Mouse (Mus musculus) MEL (cell line): ENCODE measurements around the gene Foxi3. TPM values are rescaled to one million over a fixed set of nuclear protein-coding genes. Genes with fewer than 3 reads are reported as not detected.

ENCODE experiments used
- DNase-seq: peaks from one replicate; pipeline ENCODE4 v3.0.0; 2011; ENCODE audit warnings: low read depth, low spot score
- H3K27ac ChIP-seq: 2 replicates; pipeline ENCODE4 v1.5.1; 2012; ENCODE audit warnings: low read depth, mild to moderate bottlenecking, control low read depth, low read length, moderate library complexity; ENCODE audit not compliant: control insufficient read depth
- H3K27me3 ChIP-seq, 2 experiments: fragments of 150-350 bp in 1 of 2; sonication (generic) in 1 of 2; 2 replicates each; pipeline ENCODE4 v1.6.1; 2012; ENCODE audit warnings: low read length in 2 of 2, mild to moderate bottlenecking in 2 of 2, improper control_type of control experiment in 1 of 2, moderate library complexity in 1 of 2; ENCODE audit not compliant: insufficient read depth in 2 of 2, control insufficient read depth in 1 of 2
- H3K36me3 ChIP-seq, 2 experiments: 2 replicates each; pipeline ENCODE4 v1.6.1; 2012 to 2014; ENCODE audit warnings: low read length in 2 of 2, improper control_type of control experiment in 1 of 2, inconsistent platforms in 1 of 2, mild to moderate bottlenecking in 1 of 2; ENCODE audit not compliant: insufficient read depth in 2 of 2, control insufficient read depth in 1 of 2
- H3K4me1 ChIP-seq, 2 experiments: fragments of 150-350 bp in 1 of 2; sonication (generic) in 1 of 2; 2 replicates each; pipeline ENCODE4 v1.6.1; 2012; ENCODE audit warnings: low read length in 2 of 2, improper control_type of control experiment in 1 of 2, mild to moderate bottlenecking in 1 of 2; ENCODE audit not compliant: insufficient read depth in 2 of 2, control insufficient read depth in 1 of 2
- H3K4me3 ChIP-seq, 2 experiments: fragments of 150-350 bp in 1 of 2; sonication (generic) in 1 of 2; 2 replicates each; pipeline ENCODE4 v1.5.1; 2012; ENCODE audit warnings: low read depth in 2 of 2, low read length in 2 of 2, mild to moderate bottlenecking in 2 of 2, moderate library complexity in 2 of 2, control low read depth in 1 of 2, improper control_type of control experiment in 1 of 2; ENCODE audit not compliant: control insufficient read depth in 1 of 2, insufficient read depth in 1 of 2
- H3K79me2 ChIP-seq: 2 replicates; pipeline ENCODE4 v1.6.1; 2012; ENCODE audit warnings: mild to moderate bottlenecking, low read length, moderate library complexity; ENCODE audit not compliant: control insufficient read depth, poor library complexity, insufficient read depth
- H3K9ac ChIP-seq: 2 replicates; pipeline ENCODE4 v1.6.1; 2012; ENCODE audit warnings: low read depth, mild to moderate bottlenecking, control low read depth, low read length, moderate library complexity; ENCODE audit not compliant: control insufficient read depth, poor library complexity, severe bottlenecking
- H3K9me3 ChIP-seq: fragments of 150-350 bp; sonication (generic); replicated peaks from 2 replicates; pipeline ENCODE4 v1.6.1; 2012; ENCODE audit warnings: mild to moderate bottlenecking, low read length, improper control_type of control experiment, moderate library complexity; ENCODE audit not compliant: insufficient read depth
- BHLHE40 ChIP-seq: IDR thresholded peaks from 2 replicates; pipeline ENCODE4 v1.6.1; 2012; ENCODE audit warnings: low read depth, mild to moderate bottlenecking, inconsistent platforms, low read length, improper control_type of control experiment, borderline replicate concordance
- CHD1 ChIP-seq: IDR thresholded peaks from 2 replicates; pipeline ENCODE4 v1.6.1; 2012; ENCODE audit warnings: low read depth, mild to moderate bottlenecking, inconsistent platforms, low read length, improper control_type of control experiment
- EP300 ChIP-seq, 2 experiments: IDR thresholded peaks; 2 replicates each; pipeline ENCODE4 v1.6.1; 2011; ENCODE audit warnings: improper control_type of control experiment in 2 of 2, low read length in 2 of 2, low read depth in 1 of 2, mild to moderate bottlenecking in 1 of 2
- ETS1 ChIP-seq: IDR thresholded peaks from 2 replicates; pipeline ENCODE4 v1.6.1; 2012; ENCODE audit warnings: low read depth, mild to moderate bottlenecking, inconsistent platforms, low read length, improper control_type of control experiment, moderate library complexity
- HCFC1 ChIP-seq: IDR thresholded peaks from 2 replicates; pipeline ENCODE4 v1.6.1; 2012; ENCODE audit warnings: low read depth, mild to moderate bottlenecking, inconsistent platforms, low read length, improper control_type of control experiment, moderate library complexity
- KAT2A ChIP-seq: conservative IDR thresholded peaks from 2 replicates; pipeline ENCODE4 v1.6.1; 2012; ENCODE audit warnings: low read depth, low read length, improper control_type of control experiment, inconsistent platforms
- MAFK ChIP-seq: IDR thresholded peaks from 2 replicates; pipeline ENCODE4 v1.6.1; 2011; ENCODE audit warnings: low read depth, mild to moderate bottlenecking, low read length, improper control_type of control experiment, borderline replicate concordance
- MAZ ChIP-seq: IDR thresholded peaks from 2 replicates; pipeline ENCODE4 v1.6.1; 2012; ENCODE audit warnings: low read depth, mild to moderate bottlenecking, inconsistent platforms, low read length, improper control_type of control experiment
- MEF2A ChIP-seq: IDR thresholded peaks from 2 replicates; pipeline ENCODE4 v1.6.1; 2014; ENCODE audit warnings: low read depth, mild to moderate bottlenecking, inconsistent platforms, low read length, improper control_type of control experiment; ENCODE audit not compliant: poor library complexity, insufficient replicate concordance, severe bottlenecking; ENCODE audit errors: extremely low read depth
- MXI1 ChIP-seq: IDR thresholded peaks from 2 replicates; pipeline ENCODE4 v1.6.1; 2011; ENCODE audit warnings: mild to moderate bottlenecking, low read depth, low read length, improper control_type of control experiment
- MYB ChIP-seq: IDR thresholded peaks from 2 replicates; pipeline ENCODE4 v1.6.1; 2011; ENCODE audit warnings: mild to moderate bottlenecking, low read depth, low read length, improper control_type of control experiment
- NELFE ChIP-seq: IDR thresholded peaks from 2 replicates; pipeline ENCODE4 v1.6.1; 2011; ENCODE audit warnings: low read depth, low read length, improper control_type of control experiment
- NRF1 ChIP-seq: IDR thresholded peaks from 2 replicates; pipeline ENCODE4 v1.6.1; 2014; ENCODE audit warnings: low read depth, mild to moderate bottlenecking, inconsistent platforms, low read length, improper control_type of control experiment, moderate library complexity; ENCODE audit not compliant: poor library complexity, insufficient read depth, severe bottlenecking
- POLR2AphosphoS2 ChIP-seq: IDR thresholded peaks from 2 replicates; pipeline ENCODE4 v1.6.1; 2011; ENCODE audit warnings: low read length, improper control_type of control experiment
- POLR2AphosphoS5 ChIP-seq: IDR thresholded peaks from 2 replicates; pipeline ENCODE4 v1.6.1; 2012; ENCODE audit warnings: low read depth, borderline replicate concordance, mild to moderate bottlenecking, inconsistent platforms, low read length, moderate library complexity, mixed read lengths
- RAD21 ChIP-seq: IDR thresholded peaks from 2 replicates; pipeline ENCODE4 v1.6.1; 2011; ENCODE audit warnings: mild to moderate bottlenecking, low read depth, low read length, improper control_type of control experiment
- RCOR1 ChIP-seq: IDR thresholded peaks from 2 replicates; pipeline ENCODE4 v1.6.1; 2012; ENCODE audit warnings: low read depth, mild to moderate bottlenecking, inconsistent platforms, low read length, improper control_type of control experiment
- SMC3 ChIP-seq: IDR thresholded peaks from 2 replicates; pipeline ENCODE4 v1.6.1; 2011; ENCODE audit warnings: low read depth, low read length, improper control_type of control experiment
- USF1 ChIP-seq: IDR thresholded peaks from 2 replicates; pipeline ENCODE4 v1.6.1; 2014; ENCODE audit warnings: low read depth, mild to moderate bottlenecking, inconsistent platforms, low read length, improper control_type of control experiment, moderate library complexity
- USF2 ChIP-seq, 2 experiments: IDR thresholded peaks; 2 replicates each; pipeline ENCODE4 v1.6.1; 2011 to 2012; ENCODE audit warnings: improper control_type of control experiment in 2 of 2, low read length in 2 of 2, borderline replicate concordance in 1 of 2, inconsistent platforms in 1 of 2, low read depth in 1 of 2, mild to moderate bottlenecking in 1 of 2; ENCODE audit not compliant: insufficient read depth in 1 of 2
- ZC3H11A ChIP-seq: IDR thresholded peaks from 2 replicates; pipeline ENCODE4 v1.6.1; 2012; ENCODE audit warnings: low read depth, mild to moderate bottlenecking, inconsistent platforms, low read length, improper control_type of control experiment
- ZKSCAN1 ChIP-seq: IDR thresholded peaks from 2 replicates; pipeline ENCODE4 v1.6.1; 2012; ENCODE audit warnings: low read depth, mild to moderate bottlenecking, inconsistent platforms, low read length, improper control_type of control experiment, moderate library complexity
- polyA plus RNA-seq, 2 experiments: library from polyadenylated mRNA; stranded (reverse) in 1 of 2; unstranded in 1 of 2; fragments of >175 nt in 1 of 2; fragments of >200 nt in 1 of 2; gene quantifications; 2 replicates each; pipeline versions ENCODE4 v1.2.1 to v1.2.4; 2012; ENCODE audit warnings: low replicate concordance in 2 of 2, low read depth in 1 of 2; ENCODE audit not compliant: insufficient read length in 2 of 2, insufficient read depth in 1 of 2, missing spikeins in 1 of 2
- total RNA-seq: library from RNA; depleted of rRNA; stranded (reverse); fragments of 300-350 nt; gene quantifications from 2 replicates; pipeline ENCODE4 v1.2.3, GENCODE M21; 2012

The Foxi3 gene
- total and polyA plus RNA-seq, 3 experiments = not detected

- Histone ChIP-seq H3K9ac (no peak overlapping the region), H3K79me2 (no peaks in the 10 kb centered on the region), H3K27ac (no peak overlapping the region), H3K9me3 (no peaks in the 10 kb centered on the region), H3K27me3 (peaks cover 0 to 2% of the 10 kb centered on the region in 2 experiments; a peak in 2 of 4 replicates), H3K4me3 (no peak overlapping the region), H3K4me1 (no peaks in the 10 kb centered on the region), H3K36me3 (no peaks in the 10 kb centered on the region)
- DNase-seq = no peak
- TF ChIP-seq SMC3 = no peak
- no peak for TF ChIP-seq EP300 (IDR thresholded peaks at IDR 0.05; ENCODE audit: low read depth in 1 of 2, low read length in 2 of 2)
- TF ChIP-seq ZKSCAN1 = no peak
- TF ChIP-seq USF2 (IDR thresholded peaks at IDR 0.05; ENCODE audit: borderline replicate concordance in 1 of 2, insufficient read depth in 1 of 2, low read depth in 1 of 2, low read length in 2 of 2) = no peak
- TF ChIP-seq ZC3H11A = no peak
- TF ChIP-seq MYB = no peak
- no peak for TF ChIP-seq HCFC1
- TF ChIP-seq MAZ = no peak
- TF ChIP-seq MAFK = no peak
- no peak for TF ChIP-seq NRF1
- no peak for TF ChIP-seq USF1
- no peak for TF ChIP-seq BHLHE40
- TF ChIP-seq NELFE = no peak
- no peak for TF ChIP-seq RCOR1
- no peak for TF ChIP-seq POLR2AphosphoS5
- TF ChIP-seq RAD21 = no peak
- no peak for TF ChIP-seq POLR2AphosphoS2
- no peak for TF ChIP-seq CHD1
- TF ChIP-seq ETS1 = no peak
- no peak for TF ChIP-seq MEF2A
These were observed 39.9 kb downstream of the Foxi3 start for GRCm38 (mm10) chr6:70996123-70996723.

DNA sequence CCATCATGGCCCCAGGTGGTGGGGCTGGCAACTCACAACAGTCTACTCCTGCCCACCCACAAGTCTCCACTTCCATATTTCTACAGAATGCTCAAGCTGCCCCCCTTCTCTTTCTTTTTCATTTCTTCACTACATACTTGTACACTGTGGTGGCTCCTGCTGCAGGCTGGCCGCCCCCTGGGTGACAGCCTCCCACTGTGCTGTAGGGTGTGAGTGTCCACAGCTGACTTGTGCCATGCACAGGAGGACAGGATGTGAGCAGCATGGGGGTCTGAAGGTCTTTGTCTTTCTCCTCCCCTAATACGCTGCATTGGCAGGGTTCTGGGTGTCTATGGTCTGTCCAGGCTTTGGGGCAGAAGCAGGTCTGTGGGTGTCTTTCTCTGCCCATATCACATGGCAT is 46.3 kb downstream of the Foxi3 start:
- Histone ChIP-seq H3K27me3 (no peaks in the 10 kb centered on the region; a peak in 1 of 4 replicates), H3K27ac (no peak overlapping the region), H3K79me2 (no peaks in the 10 kb centered on the region), H3K9me3 (no peaks in the 10 kb centered on the region), H3K36me3 (no peaks in the 10 kb centered on the region), H3K4me1 (no peaks in the 10 kb centered on the region), H3K4me3 (no peak overlapping the region), H3K9ac (no peak overlapping the region)
- DNase-seq = no peak
- TF ChIP-seq MYB = no peak
- no peak for TF ChIP-seq NELFE
- no peak for TF ChIP-seq KAT2A
- no peak for TF ChIP-seq POLR2AphosphoS2
- TF ChIP-seq MXI1 = no peak
- no peak for TF ChIP-seq RAD21
